Mouse (Mus musculus): ENCODE measurements around the gene Il17rb.

Il17rb gene

GRCm38 (mm10) chr14:29967611-29968010 is 41.1 kb downstream of the Il17rb start:
- no peak for DNase-seq (ENCODE audit: low spot score)

GRCm38 (mm10) chr14:29957393-29957792 is 51.3 kb downstream of the Il17rb start:
- no peak for DNase-seq (ENCODE audit: low spot score)

GRCm38 (mm10) chr14:29950805-29951204 is 57.9 kb downstream of the Il17rb start:
- DNase-seq (ENCODE audit: low spot score): no peak

GRCm38 (mm10) chr14:29946761-29947309 is 61.9 kb downstream of the Il17rb start:
- no peak for DNase-seq (ENCODE audit: low spot score)

Data from testis, postnatal 10 days (tissue).